Mouse (Mus musculus) c-Kit-positive CD71-positive TER-119-negative erythroid progenitor cells, embryonic 14.5 days (primary cell): ENCODE measurements at regions not wholly inside any gene's neighbourhood (a gene's known extent, or its start where the extent isn't known, plus 50 kb on each side); places are given as distances from the start of the nearest gene placed in this dataset.

Experiments used
- DNase-seq: peaks from one replicate; pipeline ENCODE4 v3.0.0-alpha.2; 2013; ENCODE audit warnings: low read depth

DNA sequence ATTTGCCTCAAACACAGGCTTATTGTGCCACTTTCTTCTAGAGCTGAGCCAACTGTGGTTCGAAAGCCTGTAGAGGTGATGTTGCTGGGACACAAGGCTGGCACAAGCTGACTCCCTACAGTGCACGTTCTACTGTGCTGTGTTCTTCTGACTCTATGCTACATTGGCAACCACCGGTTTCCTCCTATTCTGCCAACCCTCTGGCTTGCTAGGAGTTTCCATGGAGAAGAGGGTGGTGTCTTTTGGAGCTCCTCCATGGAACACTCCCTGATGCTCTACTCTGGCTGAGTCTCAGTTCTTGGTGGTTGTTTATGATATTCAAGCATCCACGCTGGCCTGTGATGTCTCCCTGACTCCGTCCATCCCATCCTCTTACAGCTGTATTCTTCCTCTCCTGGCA is 124.9 kb upstream of the Nmur2 start:
- DNase-seq, result no peak

DNA sequence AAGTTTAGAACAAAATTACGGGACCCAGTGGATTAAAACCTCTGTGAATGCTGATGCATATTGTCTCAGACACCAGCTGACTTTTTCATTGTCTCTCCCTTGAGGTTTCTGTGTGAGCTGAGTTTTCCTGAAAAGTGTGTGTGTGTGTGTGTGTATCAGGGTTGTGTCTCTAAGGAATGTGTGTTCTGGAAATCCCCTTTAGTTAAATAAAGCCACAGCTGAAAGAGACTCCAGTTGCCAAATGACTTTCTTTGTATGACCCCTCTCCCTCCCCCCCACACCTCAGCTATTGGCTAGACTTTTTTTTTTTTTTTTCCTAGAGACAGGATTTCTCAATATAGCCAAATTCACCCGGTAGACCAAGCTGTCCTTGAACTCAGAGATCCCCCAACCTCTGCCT is 119.5 kb upstream of the Nmur2 start:
- DNase-seq, result no peak

DNA sequence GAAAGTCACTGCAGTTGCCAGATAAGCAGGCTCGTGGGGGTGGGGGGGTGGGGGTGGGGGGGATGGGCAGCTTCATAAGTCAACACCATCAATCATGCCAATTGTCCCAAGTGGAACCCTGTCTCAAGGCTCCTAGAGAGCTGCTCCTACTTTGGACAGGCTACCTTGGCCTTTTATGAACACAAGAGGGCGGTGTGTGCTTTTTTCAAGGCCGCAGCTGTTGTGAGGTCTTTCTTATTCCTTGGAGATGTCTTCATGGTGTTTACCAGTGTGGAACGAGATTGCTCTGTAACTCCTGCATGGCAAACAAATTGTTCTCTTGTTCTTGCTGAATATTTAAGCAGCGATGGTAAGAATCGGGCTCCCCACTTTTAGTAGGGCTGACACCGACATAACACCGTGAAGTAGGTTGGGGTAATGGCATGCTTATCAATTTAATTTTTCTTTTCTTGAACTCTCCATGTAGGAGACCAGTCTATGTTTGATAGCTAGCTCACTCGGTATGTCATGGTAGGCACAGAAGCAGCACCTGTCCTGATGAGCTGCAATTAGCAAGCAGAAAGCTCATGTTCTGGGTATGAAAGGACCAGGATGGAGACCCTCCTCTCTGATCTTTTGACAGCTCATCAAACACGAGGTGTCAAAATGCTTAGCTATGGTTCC is 118.7 kb upstream of the Nmur2 start:
- no peak for DNase-seq

DNA sequence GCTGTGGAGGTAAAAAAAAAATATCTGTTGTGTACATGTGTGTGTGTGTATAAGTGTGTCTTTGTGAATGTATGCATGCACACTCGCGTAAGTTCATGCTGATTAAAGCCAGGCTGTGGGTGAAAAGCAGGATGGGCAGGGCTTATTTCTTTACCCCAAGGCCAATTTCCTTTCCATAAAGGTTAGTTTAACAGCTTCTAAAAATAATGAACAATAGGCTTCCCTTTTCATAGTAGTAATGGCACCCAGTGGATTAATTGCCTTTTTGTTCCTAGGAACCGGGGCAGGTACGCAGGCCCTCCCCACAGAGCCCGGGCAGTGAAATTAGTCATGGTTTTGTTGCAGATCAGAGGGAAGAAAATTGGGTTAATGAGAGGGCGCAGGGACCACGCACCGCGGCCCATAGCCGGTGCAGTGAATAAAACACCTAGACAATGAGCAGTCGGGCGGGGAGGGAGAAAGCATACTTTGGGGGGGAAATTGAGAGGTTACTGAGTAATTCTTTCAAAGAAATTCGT is 110.1 kb upstream of the Nmur2 start:
- no peak for DNase-seq

DNA sequence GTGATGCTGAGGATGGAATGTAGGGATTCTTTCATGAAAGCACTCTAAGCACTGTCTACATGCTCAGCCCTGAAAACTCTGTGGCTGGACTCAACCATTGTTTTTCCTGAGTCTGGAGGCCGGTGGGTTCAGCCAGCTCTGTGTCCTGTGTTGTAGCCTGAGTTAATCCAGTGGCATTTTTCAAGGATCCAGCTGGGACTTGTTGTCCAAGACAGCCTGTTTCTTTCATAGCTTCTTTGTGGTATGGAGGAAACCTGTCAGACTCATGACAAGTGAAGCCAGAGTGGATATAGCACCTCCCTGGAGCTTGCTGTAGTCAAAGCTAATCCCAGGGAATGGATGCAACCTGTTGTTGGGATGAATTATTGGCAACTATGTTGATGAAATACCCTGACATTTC is 108.9 kb upstream of the Nmur2 start:
- DNase-seq, result no peak

DNA sequence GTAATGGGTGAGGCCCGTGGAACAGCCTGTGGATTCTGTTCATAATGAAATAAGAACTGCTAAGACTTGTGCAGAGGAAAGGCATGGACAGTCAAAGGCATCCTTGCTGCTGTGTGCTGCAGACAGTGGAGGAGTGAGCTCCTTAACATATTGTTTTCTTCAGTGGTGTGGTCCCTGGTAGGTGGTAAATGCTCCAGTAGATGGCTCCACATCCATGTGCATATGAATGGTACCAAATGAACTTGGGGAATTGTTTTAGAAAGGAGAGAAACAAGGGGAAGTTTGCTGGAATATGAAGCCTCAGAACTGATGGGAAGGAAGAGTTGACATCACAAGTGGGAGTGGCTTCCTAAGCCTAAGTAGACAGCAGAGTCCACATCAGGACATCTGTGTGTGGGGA is 108.1 kb upstream of the Nmur2 start:
- no peak for DNase-seq

DNA sequence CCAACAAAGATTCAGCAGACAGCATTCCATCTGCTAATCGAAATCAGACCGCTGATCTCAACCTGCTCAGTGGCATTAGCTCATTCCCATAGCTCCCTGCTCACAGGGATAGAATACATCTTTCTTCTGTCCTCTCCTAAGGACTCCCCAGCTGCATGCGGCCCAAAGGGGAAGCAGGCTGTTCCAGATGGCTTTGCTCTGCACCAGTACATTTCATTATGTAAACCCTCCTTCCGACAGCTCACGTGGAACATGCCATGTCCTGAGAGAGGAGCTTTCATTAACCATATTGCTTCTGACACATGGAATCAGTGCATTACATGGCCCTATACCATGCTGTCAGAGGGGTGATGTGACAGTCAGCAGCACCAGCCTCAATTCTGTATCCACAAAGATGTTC is 105.9 kb upstream of the Nmur2 start:
- DNase-seq, result no peak

DNA sequence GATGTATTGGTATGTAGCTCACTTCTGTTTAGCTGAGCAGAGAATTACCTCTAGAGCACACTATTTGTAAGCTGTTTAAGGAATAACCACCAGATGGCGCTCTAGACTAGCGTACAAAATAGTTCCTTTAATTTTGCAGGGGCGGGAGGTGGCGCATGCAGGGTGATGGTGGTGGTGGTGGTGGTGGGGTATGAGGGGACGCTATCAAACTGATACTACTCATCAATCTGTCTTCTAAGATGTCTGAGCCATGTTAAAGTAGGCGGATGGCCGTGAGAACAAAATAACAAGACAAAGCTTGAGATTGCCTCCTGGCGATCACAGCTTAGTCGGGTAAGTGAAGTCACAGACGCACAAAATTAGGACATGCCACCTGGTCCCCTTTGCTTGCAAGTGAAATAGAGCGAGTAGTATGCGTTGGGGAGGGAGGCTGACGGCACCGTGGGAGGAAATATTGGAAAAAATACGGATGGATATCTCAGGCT is 90.6 kb upstream of the Nmur2 start:
- DNase-seq, result peak; percentile 6

DNA sequence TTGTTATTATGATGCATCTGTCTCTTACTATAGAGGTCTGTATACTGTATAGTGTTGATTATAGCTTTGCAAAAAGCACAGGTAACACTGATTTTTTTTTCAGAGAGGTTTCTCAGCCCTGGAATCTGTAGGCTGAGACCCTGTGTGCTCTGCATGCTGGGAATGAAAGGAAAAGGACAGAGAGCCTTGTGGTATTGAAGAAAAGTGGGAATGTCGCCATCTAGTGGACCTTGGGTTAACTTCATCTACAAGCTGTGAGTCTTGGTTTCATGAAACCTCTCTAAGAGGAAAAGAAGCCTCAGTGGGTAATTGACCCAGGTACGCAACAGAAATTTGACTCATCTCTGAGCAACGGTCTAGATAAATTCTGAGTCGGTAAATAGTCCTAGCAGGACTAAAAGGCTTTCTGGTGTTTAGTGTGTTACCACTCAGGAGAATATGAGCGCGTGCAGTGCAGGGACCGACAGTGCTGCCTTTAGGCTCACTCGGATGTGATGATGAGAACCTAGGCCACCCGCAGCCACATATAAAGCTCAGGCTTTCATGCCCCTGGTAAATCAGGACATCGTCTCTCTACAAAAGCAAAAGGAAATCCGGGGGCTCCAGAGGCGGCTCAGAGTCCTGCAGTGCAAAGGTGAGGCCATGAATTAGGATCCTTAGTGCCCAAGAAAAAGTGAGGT is 75.9 kb upstream of the Nmur2 start:
- DNase-seq, result no peak

DNA sequence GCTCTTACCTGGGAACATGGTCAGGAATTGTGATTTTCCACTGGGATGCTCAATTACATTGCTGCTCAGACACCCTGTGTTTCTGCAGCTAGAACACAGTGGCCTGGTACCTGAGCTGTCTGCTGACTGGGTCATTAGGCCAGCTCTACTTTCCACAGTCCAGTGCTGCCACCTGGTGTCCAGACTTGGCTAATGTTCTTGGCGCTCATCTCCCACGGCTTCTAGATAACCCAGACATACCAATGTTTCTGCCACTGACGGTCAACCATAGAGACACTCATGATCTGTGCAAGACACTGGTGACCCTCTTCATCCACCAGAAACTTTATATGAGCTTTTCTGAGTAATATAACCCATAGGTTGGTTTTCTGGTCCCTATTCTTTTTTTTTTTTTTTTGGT is 67.1 kb upstream of the Nmur2 start:
- DNase-seq, result peak; percentile 47

DNA sequence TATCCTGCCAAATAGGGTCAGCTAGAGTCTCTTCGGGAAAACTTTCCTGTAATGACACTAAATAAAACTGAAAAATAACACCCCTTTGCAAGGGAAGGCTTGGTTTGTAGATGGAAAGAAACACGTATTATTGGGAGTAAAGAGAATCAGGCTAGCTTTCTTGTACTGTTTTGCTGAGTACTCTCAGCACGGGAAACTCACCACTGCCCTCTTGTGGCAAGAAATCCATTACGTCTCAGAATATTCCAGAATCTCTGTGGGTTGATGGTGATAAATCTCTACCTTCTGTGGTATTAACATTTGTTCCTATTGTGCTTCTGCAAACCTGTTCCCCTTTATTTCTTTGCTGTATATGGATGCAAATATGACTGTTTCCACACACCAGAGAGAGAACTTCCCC is 64.8 kb upstream of the Nmur2 start:
- peak; percentile 17 for DNase-seq

DNA sequence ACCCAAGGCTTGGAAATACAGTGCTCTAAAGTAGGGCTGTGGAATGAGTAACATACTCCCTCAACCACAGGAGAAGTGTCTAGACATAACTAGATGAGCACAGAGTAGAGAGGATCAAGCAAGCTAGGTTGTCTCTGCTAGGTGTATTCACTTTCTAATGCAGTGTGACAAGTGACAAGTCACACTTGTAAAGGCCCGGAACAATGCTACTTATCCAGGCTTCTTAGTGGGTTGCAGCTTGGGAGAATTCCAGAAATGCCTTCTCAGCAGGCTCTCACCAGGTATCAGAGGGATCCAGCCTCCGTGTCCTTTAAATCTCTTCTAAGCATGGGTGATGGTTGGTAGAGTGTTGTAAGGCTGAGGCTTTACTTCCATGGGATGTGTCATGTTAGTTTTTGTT is 52.1 kb upstream of the Nmur2 start:
- DNase-seq, result no peak
